Mouse (Mus musculus): ENCODE results near the gene Iah1.

Iah1 gene

DNA sequence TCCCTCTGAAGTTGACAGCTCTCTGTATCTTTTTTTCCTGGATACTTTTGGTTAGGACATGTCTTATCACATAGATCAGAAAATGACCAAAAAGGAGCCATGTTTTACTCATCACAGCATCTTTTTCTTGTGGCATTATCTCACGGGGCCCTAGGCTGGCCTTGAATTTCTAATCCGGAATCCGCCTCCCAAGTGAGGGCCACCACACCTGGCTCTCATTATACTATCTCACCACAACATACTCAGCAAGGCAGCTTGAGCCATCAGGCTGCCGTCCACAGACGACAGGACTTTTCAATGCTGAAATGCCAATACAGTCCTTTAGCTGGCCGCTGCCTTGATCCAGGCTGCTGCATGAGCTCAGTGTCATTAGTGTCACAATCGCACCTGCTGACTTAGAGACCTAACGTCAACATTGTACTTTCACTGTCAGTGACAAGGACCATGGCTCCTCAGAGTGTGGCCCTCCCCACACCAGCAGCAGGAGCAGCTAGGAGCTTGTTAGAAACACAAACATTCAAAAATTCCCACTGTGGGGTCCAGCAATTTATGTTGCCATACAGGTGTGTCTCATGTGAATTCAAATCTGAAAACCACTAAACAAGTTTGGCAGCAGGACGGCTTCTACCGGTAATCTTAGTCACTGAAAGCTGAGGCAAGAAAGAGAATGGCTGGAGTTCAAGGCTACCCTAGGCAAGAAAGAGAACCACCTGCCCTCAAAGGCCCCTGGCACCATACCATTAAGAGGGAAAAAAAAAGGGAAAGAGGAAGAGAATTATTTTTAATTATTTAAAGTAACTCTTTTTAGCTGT lies 48.6 kb downstream of the Iah1 start:
- DNase-seq (ENCODE audit: low read depth, low spot score): no peak

DNA sequence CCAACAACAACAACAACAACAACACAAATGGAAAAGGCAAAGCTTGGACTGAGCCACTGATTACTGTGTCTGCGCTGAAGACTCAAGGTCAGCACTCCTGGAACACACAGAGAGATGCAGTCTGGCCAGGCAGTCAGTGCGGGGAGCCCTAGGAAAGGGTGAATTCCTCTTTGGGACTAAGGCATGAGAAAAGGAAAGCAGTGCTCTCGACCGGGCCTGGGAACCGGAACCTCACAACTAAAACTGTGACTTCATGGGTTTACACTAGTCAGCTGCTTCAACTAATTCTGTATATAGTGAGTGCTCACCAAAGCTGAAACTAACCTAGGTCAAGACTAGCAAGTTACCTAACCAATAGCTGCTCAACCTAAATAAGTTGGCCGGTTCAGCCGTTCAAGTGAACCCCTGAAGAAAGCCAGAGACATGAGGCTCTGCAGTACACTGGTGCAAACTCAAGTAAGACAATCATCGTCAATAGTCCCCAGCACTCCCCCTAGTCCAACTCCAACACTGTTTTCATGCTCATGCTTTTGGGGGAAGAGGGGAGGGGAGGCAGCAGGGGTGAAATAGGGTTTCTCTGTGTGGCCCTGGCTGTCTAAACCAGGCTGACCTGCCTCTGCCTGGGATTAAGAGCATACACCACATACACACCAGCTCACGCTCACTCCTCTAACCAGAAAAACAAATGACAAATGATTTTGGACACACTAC lies 52.3 kb downstream of the Iah1 start:
- DNase-seq (ENCODE audit: low read depth, low spot score): no peak

DNA sequence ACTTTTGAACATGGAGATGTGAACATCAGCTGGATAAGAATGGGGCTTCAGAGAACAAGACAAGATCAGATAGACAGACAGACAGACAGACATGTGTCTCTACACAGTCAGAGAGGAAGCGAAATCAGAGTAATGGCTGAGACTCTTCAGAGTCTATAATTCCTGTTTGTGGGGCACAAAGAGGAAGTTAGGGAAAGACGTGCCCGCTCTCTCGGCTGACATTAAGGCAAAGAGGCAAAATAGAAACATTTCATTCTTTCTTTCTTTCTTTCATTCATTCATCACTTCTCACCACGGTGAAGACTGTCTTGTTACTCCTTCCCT lies 52.9 kb downstream of the Iah1 start:
- DNase-seq (ENCODE audit: low read depth, low spot score): no peak

DNA sequence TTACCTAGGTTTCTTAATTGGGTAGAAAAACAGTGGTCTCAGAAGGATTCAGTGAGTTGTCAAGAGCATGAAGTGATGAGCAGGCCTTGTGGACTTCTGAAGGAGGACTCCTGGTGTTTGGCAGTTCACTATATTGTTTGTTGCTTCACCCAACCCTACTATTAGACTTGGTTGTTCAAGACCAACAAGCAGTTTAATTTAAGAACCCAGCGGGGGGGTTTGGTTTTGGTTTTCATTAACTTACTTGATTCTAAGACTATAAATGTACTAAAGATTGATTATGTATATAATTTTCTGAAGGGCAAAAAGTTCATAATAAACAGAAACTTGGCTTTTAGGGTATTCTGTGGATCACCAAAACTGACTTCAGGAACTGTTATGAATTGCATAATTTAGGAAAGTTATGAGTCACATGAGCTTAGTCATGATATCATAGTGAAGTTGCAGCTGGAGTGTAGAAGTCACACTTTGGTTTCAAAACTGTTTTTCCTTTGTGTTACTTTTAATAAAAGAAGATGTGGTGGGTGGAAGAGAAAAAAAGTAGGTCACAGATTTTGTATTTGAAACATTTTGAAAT lies 53.9 kb downstream of the Iah1 start:
- DNase-seq (ENCODE audit: low read depth, low spot score): no peak

DNA sequence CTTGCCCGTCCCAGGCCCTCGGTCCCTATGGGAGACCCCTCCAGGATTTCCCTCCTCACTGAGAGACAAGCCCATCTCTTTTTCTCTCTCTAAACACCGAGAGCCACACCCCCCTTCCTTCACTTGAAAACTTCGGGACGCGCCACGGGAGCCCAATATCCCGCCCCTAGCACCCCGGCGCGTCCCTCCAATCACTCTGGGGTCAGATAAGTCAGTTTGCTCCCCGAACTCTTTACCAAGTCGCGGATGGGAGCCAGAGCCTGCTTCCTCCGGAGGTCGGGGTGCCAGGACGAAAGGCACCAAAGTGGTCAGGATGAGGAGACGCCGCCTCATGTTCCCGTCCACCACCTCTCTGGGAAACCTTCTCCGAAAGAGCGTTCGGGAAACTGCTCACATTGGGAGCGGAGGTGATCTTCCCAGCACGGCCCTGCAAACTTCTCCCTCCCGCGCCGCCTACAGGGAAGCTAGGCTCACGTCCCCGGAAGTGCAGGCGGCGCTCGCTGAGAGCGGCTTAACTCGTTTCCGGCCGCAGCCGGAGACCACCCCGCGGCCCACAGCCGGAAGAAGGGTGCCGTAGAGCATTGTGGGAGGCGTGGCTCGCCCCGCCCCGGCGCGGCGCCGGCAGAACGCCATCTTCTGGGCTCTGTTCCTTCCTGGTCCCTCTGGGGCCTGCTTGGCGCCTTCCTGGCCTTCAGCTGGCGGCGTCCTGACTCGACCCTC lies 57.1 kb downstream of the Iah1 start, which contains the start of gene Adam17:
Gene Adam17 (minus strand): TSS at position 533 of the 720 bp plus-strand sequence.
- peak; percentile 95 for DNase-seq (ENCODE audit: low read depth, low spot score)
